Mouse (Mus musculus): Measurements from ENCODE around the gene Tcf20. TPM values are rescaled to one million over a fixed set of nuclear protein-coding genes. Genes with fewer than 3 reads are reported as not detected.
"Not testable (repeated sequence)": the region's sequence is repeated elsewhere in the genome, so short reads cannot be mapped to it uniquely, and the experiment has no call there.

Gene Tcf20
- total RNA-seq, 2 experiments from 2014 or later, result 24.4 to 25.5 TPM

- peak; percentile 45 for DNase-seq
Observed at GRCm38 (mm10) chr15:82898740-82899675, 88.7 kb downstream of the Tcf20 start.

- DNase-seq, result no peak
Observed at GRCm38 (mm10) chr15:82898141-82898739, 89.4 kb downstream of the Tcf20 start.

GRCm38 (mm10) chr15:82896336-82896735 lies 91.3 kb downstream of the Tcf20 start:
- no peak for DNase-seq

- DNase-seq, result no peak
Observed at GRCm38 (mm10) chr15:82890470-82890869, 97.2 kb downstream of the Tcf20 start.

- no peak for DNase-seq
Observed at GRCm38 (mm10) chr15:82889426-82889825, 98.2 kb downstream of the Tcf20 start.

- no peak for DNase-seq
Observed at GRCm38 (mm10) chr15:82888466-82888865, 99.2 kb downstream of the Tcf20 start.

- no peak for DNase-seq
Observed at GRCm38 (mm10) chr15:82877309-82877708, 110.4 kb downstream of the Tcf20 start.

GRCm38 (mm10) chr15:82876863-82877262 lies 110.8 kb downstream of the Tcf20 start:
- DNase-seq, result no peak

GRCm38 (mm10) chr15:82872037-82872436 lies 115.6 kb downstream of the Tcf20 start:
- DNase-seq, result no peak

- not testable (repeated sequence) for DNase-seq
Observed at GRCm38 (mm10) chr15:82866286-82866685, 121.4 kb downstream of the Tcf20 start.

- no peak for DNase-seq
Observed at GRCm38 (mm10) chr15:82863674-82864073, 124.0 kb downstream of the Tcf20 start.

GRCm38 (mm10) chr15:82856652-82857378 lies 130.9 kb downstream of the Tcf20 start:
- no peak for DNase-seq

GRCm38 (mm10) chr15:82856065-82856464 lies 131.6 kb downstream of the Tcf20 start:
- no peak for DNase-seq

GRCm38 (mm10) chr15:82839146-82839545 lies 148.5 kb downstream of the Tcf20 start:
- DNase-seq, result no peak

- no peak for DNase-seq
Observed at GRCm38 (mm10) chr15:82829917-82830316, 157.8 kb downstream of the Tcf20 start.

- no peak for DNase-seq
Observed at GRCm38 (mm10) chr15:82825866-82826265, 161.8 kb downstream of the Tcf20 start.

GRCm38 (mm10) chr15:82822347-82822746 lies 165.3 kb downstream of the Tcf20 start:
- DNase-seq, result no peak

- no peak for DNase-seq
Observed at GRCm38 (mm10) chr15:82821657-82822056, 166.0 kb downstream of the Tcf20 start.

- no peak for DNase-seq
Observed at GRCm38 (mm10) chr15:82815296-82815695, 172.4 kb downstream of the Tcf20 start.

GRCm38 (mm10) chr15:82814806-82815205 lies 172.9 kb downstream of the Tcf20 start:
- peak; percentile 15 for DNase-seq

GRCm38 (mm10) chr15:82814321-82814720 lies 173.4 kb downstream of the Tcf20 start:
- no peak for DNase-seq

- DNase-seq, result no peak
Observed at GRCm38 (mm10) chr15:82810556-82810955, 177.1 kb downstream of the Tcf20 start.

GRCm38 (mm10) chr15:82809511-82809910 lies 178.2 kb downstream of the Tcf20 start:
- no peak for DNase-seq
